Comparison of ENCODE assay signal across 33 mouse cellular contexts in genomic region chr13:37678772-37679171, GRCm38 (mm10).
DNase-seq lines count a peak whose midpoint lies in the region; ATAC-seq and TF ChIP-seq lines count a peak whose summit lies in the region.
"Had no signal": no experiment of that assay in that cellular context is flagged by ENCODE, and none has a peak within 500 bp of the region (broad histone marks: within the 10 kb centered on the region; RNA-seq: fewer than 3 reads in every experiment).

No protein-coding gene starts in this region.

- peak; percentile 19 for DNase-seq in gastrocnemius, adult 18-20 months (ENCODE audit: low spot score)
- no peak for DNase-seq in gastrocnemius, postnatal 36 days
- no peak for DNase-seq in heart, adult 8-10 months (ENCODE audit: low spot score)
- DNase-seq in lung, postnatal 36 days: peak; percentile 53
- DNase-seq in layer of hippocampus, postnatal 25 days (ENCODE audit: extremely low spot score in 1 of 2, low spot score in 1 of 2): no peak
- no peak for DNase-seq in adrenal gland, adult (ENCODE audit: inconsistent age in 2 of 2, low spot score in 1 of 2)
- DNase-seq: adrenal gland, postnatal 14 days; cerebellum, adult 11-12 months; cerebellum, adult 9-11 months; heart, postnatal 10 days; kidney, adult 2 months; kidney, postnatal 36 days; left cerebral cortex, postnatal 4 days; liver, postnatal 0 days; right cerebral cortex, postnatal 4 days; thymus, adult 2 months; thymus, postnatal 36 days had no signal

- H3K79me2 ChIP-seq in myocyte (ENCODE audit: control insufficient read depth, insufficient read depth): no peaks in the 10 kb centered on the region

- no peaks in the 10 kb centered on the region for H3K36me3 ChIP-seq in heart, embryonic 12.5 days
- no peaks in the 10 kb centered on the region for H3K36me3 ChIP-seq in myocyte (ENCODE audit: control insufficient read depth, insufficient read depth)
- H3K36me3 ChIP-seq: embryonic facial prominence, embryonic 13.5 days; forebrain, embryonic 10.5 days; G1E; heart, embryonic 13.5 days; hindbrain, embryonic 10.5 days; intestine, embryonic 15.5 days; liver, embryonic 12.5 days; midbrain, embryonic 15.5 days; neural tube, embryonic 13.5 days had no signal

- no peak overlapping the region for H3K9ac ChIP-seq in heart, embryonic 12.5 days
- H3K9ac ChIP-seq: embryonic facial prominence, embryonic 13.5 days; intestine, embryonic 15.5 days; liver, embryonic 12.5 days; liver, postnatal 0 days; midbrain, embryonic 15.5 days; neural tube, embryonic 13.5 days had no signal

- H3K27me3 ChIP-seq in heart, embryonic 12.5 days (replicated peaks): no peaks in the 10 kb centered on the region
- no peaks in the 10 kb centered on the region for H3K27me3 ChIP-seq in myocyte (ENCODE audit: control insufficient read depth, insufficient read depth, insufficient read length)
- H3K27me3 ChIP-seq: embryonic facial prominence, embryonic 13.5 days; heart, embryonic 13.5 days; intestine, embryonic 15.5 days; liver, embryonic 12.5 days; midbrain, embryonic 15.5 days; neural tube, embryonic 13.5 days; Patski had no signal

- peak overlapping the region; percentile 39; the same call in 1 of the 2 replicates for H3K4me2 ChIP-seq in heart, embryonic 12.5 days
- H3K4me2 ChIP-seq in myocyte (ENCODE audit: low read depth): peak overlapping the region; percentile 64
- H3K4me2 ChIP-seq: embryonic facial prominence, embryonic 13.5 days; intestine, embryonic 15.5 days; liver, embryonic 12.5 days; midbrain, embryonic 15.5 days; neural tube, embryonic 13.5 days had no signal

- H3K27ac ChIP-seq in heart, embryonic 12.5 days (ENCODE audit: poor library complexity, severe bottlenecking): no peak overlapping the region
- H3K27ac ChIP-seq: embryonic facial prominence, embryonic 13.5 days; forebrain, embryonic 10.5 days; heart, embryonic 13.5 days; hindbrain, embryonic 10.5 days; hindbrain, postnatal 0 days; intestine, embryonic 15.5 days; layer of hippocampus, adult 2 months; liver, embryonic 12.5 days; midbrain, embryonic 15.5 days; neural tube, embryonic 13.5 days; stomach, postnatal 0 days had no signal

- peaks cover 30% of the 10 kb centered on the region for H3K4me1 ChIP-seq in heart, embryonic 12.5 days (replicated peaks)
- H3K4me1 ChIP-seq: embryonic facial prominence, embryonic 13.5 days; intestine, embryonic 15.5 days; midbrain, embryonic 15.5 days had no signal

- H3ac ChIP-seq in myocyte (ENCODE audit: control insufficient read depth, insufficient read length): no peak overlapping the region

- ATAC-seq in heart, embryonic 12.5 days (ENCODE audit: insufficient number of reproducible peaks, low FRiP score): no peak
- ATAC-seq: forebrain, embryonic 16.5 days; hindbrain, postnatal 0 days; intestine, embryonic 15.5 days; liver, embryonic 12.5 days; liver, postnatal 0 days; midbrain, embryonic 15.5 days; Patski had no signal

- intact Hi-C loops in gastrocnemius, postnatal 36 days (cut with DNase I): loop anchor here (5.0 kb wide), 2 partner anchors 116 to 149 kb away; no protein-coding TSS in a partner anchor

- no peak overlapping the region for H3K4me3 ChIP-seq in heart, embryonic 12.5 days
- H3K4me3 ChIP-seq in myocyte: no peak overlapping the region
- H3K4me3 ChIP-seq: embryonic facial prominence, embryonic 13.5 days; forebrain, embryonic 10.5 days; heart, embryonic 13.5 days; hindbrain, embryonic 10.5 days; intestine, embryonic 15.5 days; layer of hippocampus, adult 2 months; liver, embryonic 12.5 days; midbrain, embryonic 15.5 days; neural tube, embryonic 13.5 days had no signal

- TF ChIP-seq POLR2A in myocyte (IDR thresholded peaks at IDR 0.05; ENCODE audit: insufficient read length, low read depth): peak; percentile 36

- no peaks in the 10 kb centered on the region for H3K9me3 ChIP-seq in heart, embryonic 12.5 days (replicated peaks)
- H3K9me3 ChIP-seq: embryonic facial prominence, embryonic 13.5 days; forebrain, embryonic 10.5 days; G1E; heart, embryonic 13.5 days; hindbrain, embryonic 10.5 days; intestine, embryonic 15.5 days; liver, embryonic 12.5 days; midbrain, embryonic 15.5 days; neural tube, embryonic 13.5 days had no signal

- 91% methylated on average over 9 of the region's 9 CpGs for WGBS in heart, embryonic 12.5 days

TF ChIP-seq in myocyte, 11 proteins besides CTCF, POLR2A, EP300 and RAD21:
- no peak for TF ChIP-seq E2F4 (IDR thresholded peaks at IDR 0.05; ENCODE audit: insufficient read depth)
- TF ChIP-seq POLR2AphosphoS2 (IDR thresholded peaks at IDR 0.05; ENCODE audit: insufficient read length, low read depth): no peak
- no peak for TF ChIP-seq CEBPB (IDR thresholded peaks at IDR 0.05; ENCODE audit: insufficient read depth, poor library complexity, severe bottlenecking)
- TF ChIP-seq MYOG (IDR thresholded peaks at IDR 0.05; ENCODE audit: control insufficient read depth in 1 of 3, insufficient read depth in 1 of 3, insufficient read length in 2 of 3, low read depth in 2 of 3): peak in 1 of 3 experiments; percentile 41
- TF ChIP-seq MYOD1 (IDR thresholded peaks at IDR 0.05; ENCODE audit: control insufficient read depth in 1 of 3, insufficient read length in 2 of 3, low read depth in 2 of 3): peak in 1 of 3 experiments; percentile 45

Comparison
In these comparisons a context has a peak if more than half of its experiments do, and no peak if none do; other contexts are left out.
1. DNase-seq: peak in gastrocnemius, adult 18-20 months (single experiment) and lung, postnatal 36 days (single experiment); none in gastrocnemius, postnatal 36 days (0 of 2), heart, adult 8-10 months (single experiment), layer of hippocampus, postnatal 25 days (0 of 2) and adrenal gland, adult (0 of 2).